8 mouse cellular contexts compared by ENCODE assay signal in the genomic region with DNA sequence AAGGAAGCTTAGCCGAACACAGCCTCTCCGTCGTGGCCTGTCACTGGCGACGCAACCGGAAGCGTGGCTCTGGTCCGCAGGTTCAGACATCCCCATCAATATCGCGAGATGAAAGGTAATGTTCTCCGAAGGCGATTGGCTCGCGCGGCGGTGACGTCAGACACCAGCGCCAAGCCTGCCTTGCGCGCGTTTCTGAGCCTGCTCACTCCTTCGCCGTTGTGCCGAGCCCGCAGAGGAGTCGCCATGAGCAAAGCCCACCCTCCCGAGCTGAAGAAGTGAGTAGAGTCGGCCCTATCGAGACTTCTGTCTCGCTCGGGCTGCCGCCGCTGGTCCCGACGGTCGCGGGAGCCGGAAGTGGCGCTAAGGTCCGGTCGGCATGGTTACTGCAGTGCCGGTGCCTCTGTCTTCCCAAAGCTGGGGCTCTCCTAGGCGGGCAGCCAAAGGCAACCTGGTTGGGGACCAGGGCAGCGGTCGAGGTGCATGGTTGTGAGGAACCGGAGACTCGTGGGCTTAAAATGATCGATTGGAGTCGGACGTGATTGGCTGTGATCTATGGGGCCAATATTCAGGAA. TPM values are rescaled to one million over a fixed set of nuclear protein-coding genes. Genes with fewer than 3 reads are reported as not detected.
DNase-seq lines count a peak whose midpoint lies in the region; ATAC-seq and TF ChIP-seq lines count a peak whose summit lies in the region.

No protein-coding gene starts in this region.

- ATAC-seq in lung, postnatal 0 days, result peak; percentile 98

- TF ChIP-seq RAD21 in MEL (IDR thresholded peaks at IDR 0.05; ENCODE audit: low read depth, low read length), result no peak

- H3K4me1 ChIP-seq in MEL (ENCODE audit: control insufficient read depth in 1 of 2, insufficient read depth in 2 of 2, low read length in 2 of 2), result peaks cover 2 to 14% of the 10 kb centered on the region in 2 experiments; a peak in 3 of 4 replicates
- H3K4me1 ChIP-seq in cerebellum, adult 2 months (ENCODE audit: control insufficient read depth, insufficient read depth, low read length), result peaks cover 3% of the 10 kb centered on the region
- peaks cover 32% of the 10 kb centered on the region for H3K4me1 ChIP-seq in hindbrain, embryonic 10.5 days (replicated peaks)
- peaks cover 3% of the 10 kb centered on the region; the same call in 1 of the 2 replicates for H3K4me1 ChIP-seq in lung, postnatal 0 days (ENCODE audit: insufficient read depth, low read depth, low read length)

- peak overlapping the region; percentile 78 for H3K4me2 ChIP-seq in lung, postnatal 0 days (replicated peaks; ENCODE audit: low read depth, low read length)

- TF ChIP-seq EP300 in MEL (IDR thresholded peaks at IDR 0.05; ENCODE audit: low read depth in 1 of 2, low read length in 2 of 2), result 0 out of 4 replicates have a peak, but pooled peaks of 1 of the 2 experiments have one; percentile 18
- TF ChIP-seq EP300 in lung, postnatal 0 days (IDR thresholded peaks at IDR 0.05), result peak; percentile 14

- peaks cover 4 to 23% of the 10 kb centered on the region in 2 experiments; a peak in 3 of 4 replicates for H3K36me3 ChIP-seq in MEL (ENCODE audit: control insufficient read depth in 1 of 2, insufficient read depth in 2 of 2, low read length in 2 of 2)
- H3K36me3 ChIP-seq in hindbrain, embryonic 10.5 days, result peaks cover 58% of the 10 kb centered on the region
- H3K36me3 ChIP-seq in lung, postnatal 0 days (ENCODE audit: insufficient read depth, low read length), result no peaks in the 10 kb centered on the region

- under 1% methylated on average over 50 of the region's 50 CpGs for WGBS in cerebellum, adult 2 months
- under 1% methylated on average over 50 of the region's 50 CpGs for WGBS in hindbrain, embryonic 10.5 days
- WGBS in lung, postnatal 0 days, result 3% methylated on average over 50 of the region's 50 CpGs

- H3K79me2 ChIP-seq in MEL (ENCODE audit: control insufficient read depth, insufficient read depth, low read length, poor library complexity), result peaks cover 44% of the 10 kb centered on the region

- DNase-seq in MEL (ENCODE audit: low read depth, low spot score), result peak; percentile 98
- peak; percentile 97 to 98 for DNase-seq in cerebellum, adult 2 months
- DNase-seq in forelimb bud, embryonic 11.5 days (ENCODE audit: low read depth, low spot score), result peak; percentile 97
- peak; percentile 97 for DNase-seq in hindbrain, embryonic 10.5 days (ENCODE audit: low spot score)
- DNase-seq in layer of hippocampus, adult 9-11 months, result peak; percentile 96
- peak; percentile 99 for DNase-seq in lung, postnatal 0 days (ENCODE audit: low spot score)
- peak; percentile 93 for DNase-seq in ovary, postnatal 14 days (ENCODE audit: low spot score)
- peak; percentile 95 for DNase-seq in thymus, postnatal 14 days

- no peaks in the 10 kb centered on the region for H3K27me3 ChIP-seq in MEL (ENCODE audit: control insufficient read depth in 1 of 2, insufficient read depth in 2 of 2, low read length in 2 of 2)
- no peaks in the 10 kb centered on the region for H3K27me3 ChIP-seq in cerebellum, adult 2 months (ENCODE audit: control insufficient read depth, insufficient read depth, low read length)
- no peaks in the 10 kb centered on the region for H3K27me3 ChIP-seq in hindbrain, embryonic 10.5 days (ENCODE audit: insufficient read depth, poor library complexity, severe bottlenecking)
- H3K27me3 ChIP-seq in lung, postnatal 0 days (replicated peaks; ENCODE audit: insufficient read depth, low read length), result no peaks in the 10 kb centered on the region

- peak overlapping the region; percentile 89 for H3K27ac ChIP-seq in MEL (ENCODE audit: control insufficient read depth, low read depth, low read length)
- H3K27ac ChIP-seq in cerebellum, adult 2 months (ENCODE audit: insufficient read depth, low read length), result peak overlapping the region; percentile 23; the same call in 1 of the 2 replicates
- peak overlapping the region; percentile 94 for H3K27ac ChIP-seq in hindbrain, embryonic 10.5 days
- peak overlapping the region; percentile 69 for H3K27ac ChIP-seq in lung, postnatal 0 days (ENCODE audit: low read length)

- H3K9me3 ChIP-seq in MEL (replicated peaks; ENCODE audit: insufficient read depth, low read length), result no peaks in the 10 kb centered on the region
- no peaks in the 10 kb centered on the region for H3K9me3 ChIP-seq in hindbrain, embryonic 10.5 days
- H3K9me3 ChIP-seq in lung, postnatal 0 days (ENCODE audit: low read length), result no peaks in the 10 kb centered on the region

- TF ChIP-seq POLR2A in MEL (IDR thresholded peaks at IDR 0.05; ENCODE audit: control insufficient read depth in 1 of 2, insufficient read depth in 1 of 2, low read depth in 1 of 2, low read length in 2 of 2, poor library complexity in 1 of 2), result peak in 1 of 2 experiments; percentile 98; a peak in 3 of 4 replicates
- TF ChIP-seq POLR2A in cerebellum, adult 2 months (IDR thresholded peaks at IDR 0.05; ENCODE audit: borderline replicate concordance, insufficient read depth, low read length), result peak; percentile 96

- peak overlapping the region; percentile 88 for H3K9ac ChIP-seq in MEL (ENCODE audit: control insufficient read depth, low read depth, low read length, poor library complexity, severe bottlenecking)
- H3K9ac ChIP-seq in lung, postnatal 0 days (replicated peaks; ENCODE audit: low read depth), result peak overlapping the region; percentile 92

- H3K4me3 ChIP-seq in MEL (ENCODE audit: control insufficient read depth in 1 of 2, insufficient read depth in 1 of 2, low read depth in 2 of 2, low read length in 2 of 2), result peak overlapping the region; percentile 84 to 91
- peak overlapping the region; percentile 74 for H3K4me3 ChIP-seq in cerebellum, adult 2 months (replicated peaks; ENCODE audit: insufficient read depth, low read depth, low read length)
- peak overlapping the region; percentile 73 for H3K4me3 ChIP-seq in hindbrain, embryonic 10.5 days
- H3K4me3 ChIP-seq in lung, postnatal 0 days (ENCODE audit: low read depth, low read length), result peak overlapping the region; percentile 79

- no peak for TF ChIP-seq CTCF in MEL (IDR thresholded peaks at IDR 0.05 in 2 of 3, conservative IDR thresholded peaks at IDR 0.05 in 1 of 3; ENCODE audit: control insufficient read depth in 1 of 3, insufficient read depth in 1 of 3, low read depth in 2 of 3, low read length in 3 of 3, poor library complexity in 1 of 3, severe bottlenecking in 1 of 3)
- no peak for TF ChIP-seq CTCF in cerebellum, adult 2 months (IDR thresholded peaks at IDR 0.05; ENCODE audit: borderline replicate concordance, insufficient read depth, low read depth, low read length)
- no peak for TF ChIP-seq CTCF in lung, postnatal 0 days (IDR thresholded peaks at IDR 0.05)

TF ChIP-seq in MEL, 35 proteins besides CTCF, POLR2A, EP300 and RAD21 (continues in another document):
- TF ChIP-seq RCOR1 (IDR thresholded peaks at IDR 0.05; ENCODE audit: low read depth, low read length) (no peak), MAX (IDR thresholded peaks at IDR 0.05; ENCODE audit: low read length) (peak; percentile 68; the same call in 1 of the 2 replicates), USF2 (IDR thresholded peaks at IDR 0.05; ENCODE audit: borderline replicate concordance in 1 of 2, insufficient read depth in 1 of 2, low read depth in 1 of 2, low read length in 2 of 2) (no peak), ZKSCAN1 (IDR thresholded peaks at IDR 0.05; ENCODE audit: low read depth, low read length) (0 out of 2 replicates have a peak, but pooled peaks have one; percentile 30), MYB (IDR thresholded peaks at IDR 0.05; ENCODE audit: low read depth, low read length) (no peak), SIN3A (IDR thresholded peaks at IDR 0.05; ENCODE audit: low read length) (peak; percentile 97)

RNA-seq across cellular contexts. Expression of a gene that starts 0.3 kb away (rescaled TPM):
- 748 and 796 TPM in 2 replicates for total RNA-seq in MEL (2012; rRNA removed)
- polyA plus RNA-seq in MEL (2012; ENCODE audit: insufficient read depth in 1 of 2, insufficient read length in 2 of 2, low read depth in 1 of 2, low replicate concordance in 2 of 2, missing spikeins in 1 of 2), result 1,000 to 10,000 TPM in 1 of 2 experiments, 100 to 1,000 TPM in 1; 761 to 1,339 TPM
- 62.2 and 74.2 TPM in 2 replicates for polyA plus RNA-seq in cerebellum, adult 2 months (2012; rRNA removed)
- polyA plus RNA-seq in hindbrain, embryonic 10.5 days (2016; fragmentation: Nextera tagmentation; extraction: Ambion mirVana), result 782 and 875 TPM in 2 replicates
- 234 and 251 TPM in 2 replicates for polyA plus RNA-seq in lung, postnatal 0 days (2015; fragmentation: Nextera tagmentation; extraction: Ambion mirVana)

RNA-seq across cellular contexts. Expression of a gene that starts 6.0 kb away (rescaled TPM):
- total RNA-seq in MEL (2012; rRNA removed), result 87.8 and 89.2 TPM in 2 replicates
- polyA plus RNA-seq in MEL (2012; ENCODE audit: insufficient read depth in 1 of 2, insufficient read length in 2 of 2, low read depth in 1 of 2, low replicate concordance in 2 of 2, missing spikeins in 1 of 2), result 10 to 100 TPM in 1 of 2 experiments, not detected in 1; 53.0 TPM
- polyA plus RNA-seq in cerebellum, adult 2 months (2012; rRNA removed), result 22.4 and 22.6 TPM in 2 replicates
- polyA plus RNA-seq in hindbrain, embryonic 10.5 days (2016; fragmentation: Nextera tagmentation; extraction: Ambion mirVana), result 150 and 167 TPM in 2 replicates
- 44.7 and 45.3 TPM in 2 replicates for polyA plus RNA-seq in lung, postnatal 0 days (2015; fragmentation: Nextera tagmentation; extraction: Ambion mirVana)

RNA-seq across cellular contexts. Expression of a gene that starts 25.5 kb away (rescaled TPM):
- total RNA-seq in MEL (2012; rRNA removed), result 16.0 and 18.3 TPM in 2 replicates
- polyA plus RNA-seq in MEL (2012; ENCODE audit: insufficient read depth in 1 of 2, insufficient read length in 2 of 2, low read depth in 1 of 2, low replicate concordance in 2 of 2, missing spikeins in 1 of 2), result 10 to 100 TPM in 1 of 2 experiments, not detected in 1; 28.1 TPM
- 59.5 and 61.1 TPM in 2 replicates for polyA plus RNA-seq in cerebellum, adult 2 months (2012; rRNA removed)
- 87.1 and 99.4 TPM in 2 replicates for polyA plus RNA-seq in hindbrain, embryonic 10.5 days (2016; fragmentation: Nextera tagmentation; extraction: Ambion mirVana)
- 54.2 and 58.6 TPM in 2 replicates for polyA plus RNA-seq in lung, postnatal 0 days (2015; fragmentation: Nextera tagmentation; extraction: Ambion mirVana)

RNA-seq across cellular contexts. Expression of a gene that starts 32.6 kb away (rescaled TPM):
- 20.5 and 21.5 TPM in 2 replicates for total RNA-seq in MEL (2012; rRNA removed)
- 10 to 100 TPM in 1 of 2 experiments, not detected in 1; 25.3 TPM for polyA plus RNA-seq in MEL (2012; ENCODE audit: insufficient read depth in 1 of 2, insufficient read length in 2 of 2, low read depth in 1 of 2, low replicate concordance in 2 of 2, missing spikeins in 1 of 2)
- 119 and 133 TPM in 2 replicates for polyA plus RNA-seq in cerebellum, adult 2 months (2012; rRNA removed)
- 209 and 212 TPM in 2 replicates for polyA plus RNA-seq in hindbrain, embryonic 10.5 days (2016; fragmentation: Nextera tagmentation; extraction: Ambion mirVana)
- 59.1 and 66.3 TPM in 2 replicates for polyA plus RNA-seq in lung, postnatal 0 days (2015; fragmentation: Nextera tagmentation; extraction: Ambion mirVana)

RNA-seq across cellular contexts. Expression of a gene that starts 55.0 kb away (rescaled TPM):
- 0.77 and 0.88 TPM in 2 replicates for total RNA-seq in MEL (2012; rRNA removed)
- polyA plus RNA-seq in MEL (2012; ENCODE audit: insufficient read depth in 1 of 2, insufficient read length in 2 of 2, low read depth in 1 of 2, low replicate concordance in 2 of 2, missing spikeins in 1 of 2), result under 1 TPM in 1 of 2 experiments, not detected in 1; 0.29 TPM
- 0.82 and 1.1 TPM in 2 replicates for polyA plus RNA-seq in cerebellum, adult 2 months (2012; rRNA removed)
- polyA plus RNA-seq in hindbrain, embryonic 10.5 days (2016; fragmentation: Nextera tagmentation; extraction: Ambion mirVana), result 1.8 TPM in 1 of 2 replicates, not detected in the other
- not detected in 2 replicates for polyA plus RNA-seq in lung, postnatal 0 days (2015; fragmentation: Nextera tagmentation; extraction: Ambion mirVana)

Comparison
In these comparisons a context has a peak if more than half of its experiments do, and no peak if none do; other contexts are left out.
1. Peak in every context shown above with its lines: DNase-seq, ATAC-seq, H3K4me3 ChIP-seq and H3K27ac ChIP-seq.
2. H3K27ac ChIP-seq: peak in every context shown above with its lines; median percentile 94 in hindbrain, embryonic 10.5 days; 89 in MEL; 69 in lung, postnatal 0 days; 23 in cerebellum, adult 2 months.